Mouse (Mus musculus) CD8-positive naive resting alpha-beta T cell, adult 2 months (primary cell): ENCODE data around the gene Pfdn2.
A peak's percentile ranks its signal among the peaks of the same experiment; 100 is the strongest.
"Not testable (repeated sequence)": the region's sequence is repeated elsewhere in the genome, so short reads cannot be mapped to it uniquely, and the experiment has no call there.

Experiments used
- DNase-seq, 2 experiments: peaks; one replicate each; pipeline ENCODE4 v3.0.0; 2022; ENCODE audit warnings: low read depth in 2 of 2, low spot score in 2 of 2

Gene Pfdn2

DNA sequence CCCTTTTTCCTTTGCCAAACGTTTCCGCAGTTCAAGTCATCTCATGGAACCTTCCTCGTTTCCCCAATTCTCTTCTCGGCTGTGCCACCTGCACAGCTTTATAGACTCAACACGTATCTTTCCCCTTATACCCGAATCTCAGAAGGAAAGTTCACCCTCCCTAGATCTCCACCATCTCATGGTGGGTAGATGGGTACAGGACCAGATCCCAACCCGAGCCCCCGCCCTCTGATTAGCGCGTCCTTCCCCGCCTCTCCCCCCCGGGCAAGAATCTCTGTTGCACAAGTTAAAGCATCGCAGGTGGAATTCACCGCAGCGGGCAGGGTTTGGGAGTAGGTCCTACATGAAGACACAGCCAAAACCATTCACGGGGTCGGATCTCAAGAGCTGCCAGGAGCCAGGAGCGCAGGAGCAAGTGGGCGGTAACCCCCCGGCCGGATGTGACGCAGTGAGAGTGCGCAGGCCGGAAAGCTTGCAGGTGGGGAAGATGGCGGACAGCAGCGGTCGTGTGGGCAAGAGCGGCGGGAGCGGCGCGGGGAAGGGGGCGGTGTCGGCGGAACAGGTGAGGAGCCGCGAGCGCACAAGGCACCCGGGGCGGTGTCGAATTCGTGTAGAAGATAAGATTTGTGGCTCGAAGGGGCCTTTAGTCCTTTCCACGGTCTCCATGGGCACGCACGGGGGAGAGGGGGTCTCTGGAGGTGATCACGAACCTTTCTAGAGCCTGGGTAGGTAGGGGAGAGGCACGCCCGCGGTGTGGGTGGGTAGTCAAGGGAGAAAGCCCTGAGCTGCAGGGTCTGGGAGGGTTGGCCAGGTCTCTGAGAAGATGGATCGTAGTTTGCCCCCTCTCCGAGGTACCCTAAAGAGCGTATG is at the start of gene Pfdn2, which contains the start of gene Nit1:
Gene Pfdn2, plus strand, starts transcription at position 446 of the 870 bp plus-strand sequence.
Gene Nit1, minus strand, starts transcription at position 422 of the 870 bp plus-strand sequence.
- DNase-seq: peak; percentile 83 to 88

- no peak for DNase-seq
These were observed 47.2 kb upstream of the Pfdn2 start for GRCm38 (mm10) chr1:171298226-171298625.

DNA sequence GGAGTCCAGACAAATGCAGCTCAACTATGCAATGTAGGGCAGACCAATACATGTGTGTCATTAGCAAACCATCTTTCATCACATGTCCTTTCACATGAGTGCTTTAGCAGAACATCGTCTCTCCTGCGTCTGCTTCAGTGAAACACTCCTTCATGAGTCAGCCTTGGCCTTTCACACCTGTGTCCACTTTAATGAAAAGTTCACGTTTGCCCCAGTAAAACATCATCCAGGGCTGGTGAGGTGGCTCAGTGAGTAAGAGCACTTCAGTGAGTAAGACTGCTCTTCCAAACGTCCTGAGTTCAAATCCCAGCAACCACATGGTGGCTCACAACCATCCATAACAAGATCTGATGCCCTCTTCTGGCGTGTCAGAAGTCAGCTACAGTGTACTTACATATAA is 39.3 kb upstream of the Pfdn2 start:
- DNase-seq: not testable (repeated sequence)

DNA sequence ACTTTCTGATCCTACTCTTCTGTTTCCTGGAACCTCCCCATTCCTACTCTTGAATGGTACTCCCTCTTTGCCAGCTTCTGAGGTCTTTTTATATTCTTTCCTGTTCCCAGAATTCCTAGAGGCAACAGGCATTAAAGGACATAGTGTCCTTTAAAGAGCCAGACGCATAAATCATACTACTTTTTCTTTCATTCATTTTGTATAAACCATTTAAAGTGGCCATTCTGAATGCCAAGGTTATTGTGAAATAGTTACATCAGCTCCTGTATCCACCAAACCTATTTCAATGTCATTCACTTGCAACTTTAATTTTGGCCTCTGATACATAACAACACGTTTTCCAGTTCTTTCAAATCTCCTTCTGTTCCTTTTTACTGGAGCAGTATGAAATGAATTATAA is 36.1 kb upstream of the Pfdn2 start:
- no peak for DNase-seq

- DNase-seq: no peak
These were observed 25.7 kb upstream of the Pfdn2 start for GRCm38 (mm10) chr1:171319748-171320147.

DNA sequence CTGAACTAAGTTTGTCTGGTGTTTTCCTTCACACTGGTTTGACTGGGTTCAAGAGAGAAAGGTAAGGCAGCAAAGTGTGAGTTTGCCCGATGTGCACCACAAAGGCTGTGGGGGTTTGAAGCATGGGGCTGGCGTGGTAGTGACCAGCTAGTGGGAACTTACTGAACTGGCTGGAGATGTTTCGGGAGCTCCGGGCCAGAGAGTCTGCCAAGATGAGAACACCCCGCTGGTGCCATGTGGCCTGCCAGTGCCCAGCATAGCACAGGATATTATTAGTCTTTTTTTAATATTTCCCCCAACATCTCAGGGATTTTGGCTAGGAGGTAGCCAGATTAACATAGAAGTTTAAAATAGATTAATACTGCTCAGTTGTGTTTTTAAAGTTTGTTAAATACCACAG is 25.3 kb upstream of the Pfdn2 start:
- no peak for DNase-seq

DNA sequence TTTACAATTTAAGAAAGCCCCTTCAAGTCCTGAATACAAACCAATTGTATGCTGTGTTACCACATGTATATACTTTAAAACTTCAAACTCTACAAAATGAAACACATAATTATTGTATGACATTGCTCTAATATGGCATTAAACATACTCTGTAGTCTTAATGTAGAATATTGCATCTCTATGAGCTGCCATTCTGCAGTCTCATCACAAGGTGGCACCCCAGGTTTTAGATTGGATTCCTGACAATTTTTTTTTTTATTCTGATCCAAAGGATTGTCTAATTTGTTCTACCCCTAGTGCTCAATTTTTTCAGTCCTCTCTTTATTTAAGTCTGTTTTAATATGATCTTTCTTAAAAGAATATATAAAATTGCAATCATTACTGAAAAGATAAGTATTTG is 24.1 kb upstream of the Pfdn2 start:
- DNase-seq: peak in 1 of 2 experiments; percentile 46

- no peak for DNase-seq
These were observed 23.5 kb upstream of the Pfdn2 start for GRCm38 (mm10) chr1:171322012-171322411.

DNA sequence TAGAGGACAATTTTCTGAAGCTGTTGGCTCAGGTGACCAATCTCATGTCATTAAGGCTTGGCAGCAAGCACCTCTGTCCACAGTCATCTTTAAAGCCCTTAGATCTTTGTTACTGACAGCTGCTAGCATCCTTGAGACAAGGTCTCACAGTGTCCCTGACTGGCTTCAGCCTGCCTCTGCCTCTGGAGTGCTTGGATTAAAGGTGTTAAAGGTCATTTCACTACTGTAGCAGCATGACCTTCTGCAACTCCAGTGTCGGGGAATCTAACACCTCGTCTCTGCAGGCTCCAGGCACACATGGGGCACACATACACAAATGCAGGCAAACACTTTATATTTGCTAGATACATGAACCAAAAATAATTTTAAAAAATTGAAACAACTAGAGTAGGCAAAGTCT is 19.9 kb upstream of the Pfdn2 start:
- no peak for DNase-seq

GRCm38 (mm10) chr1:171326588-171326987 is 18.9 kb upstream of the Pfdn2 start:
- DNase-seq: not testable (repeated sequence)

DNA sequence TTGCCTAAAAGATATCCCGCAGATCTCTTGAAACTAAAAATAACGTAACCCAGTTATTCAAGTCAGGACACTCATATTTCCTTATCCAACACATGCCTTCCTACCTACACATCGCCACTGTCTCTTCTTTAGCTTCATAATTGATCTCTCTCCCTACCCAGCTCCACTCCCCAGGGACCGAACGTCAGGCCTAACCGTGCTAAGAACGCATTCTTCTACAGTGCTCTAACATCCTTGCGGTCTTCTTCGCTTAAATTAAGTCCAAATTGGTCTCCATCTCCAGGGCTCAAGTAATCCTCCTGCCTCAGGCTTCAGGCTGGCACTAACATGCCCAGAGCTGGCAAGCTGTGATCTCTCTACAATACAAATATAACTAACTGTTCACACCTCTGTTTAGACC is 17.2 kb upstream of the Pfdn2 start:
- no peak for DNase-seq

GRCm38 (mm10) chr1:171328839-171329432 is 16.5 kb upstream of the Pfdn2 start, which contains the start of gene Dedd:
Gene Dedd, plus strand, starts transcription at chr1:171329145.
- peak; percentile 86 to 87 for DNase-seq

DNA sequence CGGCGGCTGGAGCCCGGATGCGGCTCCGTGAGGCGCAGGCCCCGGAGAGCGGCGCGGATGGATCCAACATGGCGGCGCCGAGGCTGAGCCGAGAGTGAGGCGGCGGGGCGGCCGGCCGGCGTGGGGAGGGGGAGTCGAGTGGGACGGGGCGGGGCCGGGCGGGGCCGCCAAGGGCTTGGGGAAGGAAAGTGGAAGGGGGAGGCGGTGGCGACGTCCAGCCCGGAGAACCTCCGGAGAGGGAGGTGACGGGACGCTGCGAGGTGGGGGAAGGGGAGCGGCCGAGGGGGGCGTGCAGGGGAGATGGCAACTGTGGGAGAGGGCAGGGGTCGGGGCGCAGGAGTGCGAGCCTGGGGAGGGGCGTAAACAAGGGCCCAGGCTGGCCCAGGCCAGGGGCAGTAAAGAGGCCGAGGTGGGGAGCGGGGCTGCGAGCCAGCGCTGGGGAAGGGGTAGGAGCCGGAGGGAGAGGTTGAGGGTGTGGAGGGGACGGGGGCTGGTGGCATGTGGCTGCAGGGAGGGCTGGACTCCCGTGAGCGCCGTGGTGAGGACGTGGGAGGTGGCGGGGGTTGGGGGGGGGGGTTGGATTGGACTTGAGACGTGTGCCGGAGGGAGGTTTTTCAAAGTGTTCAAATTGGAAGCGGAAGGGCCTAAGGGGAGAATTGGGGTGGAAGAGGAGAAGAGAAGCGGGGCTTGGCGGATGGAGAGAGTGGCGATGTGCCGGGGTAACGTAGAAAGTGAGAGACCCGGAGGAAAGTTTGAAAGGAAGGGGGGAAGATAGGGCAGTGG is 15.8 kb upstream of the Pfdn2 start:
- DNase-seq: peak; percentile 13 to 19

- no peak for DNase-seq
These were observed 15.3 kb upstream of the Pfdn2 start for GRCm38 (mm10) chr1:171330216-171330560.

DNA sequence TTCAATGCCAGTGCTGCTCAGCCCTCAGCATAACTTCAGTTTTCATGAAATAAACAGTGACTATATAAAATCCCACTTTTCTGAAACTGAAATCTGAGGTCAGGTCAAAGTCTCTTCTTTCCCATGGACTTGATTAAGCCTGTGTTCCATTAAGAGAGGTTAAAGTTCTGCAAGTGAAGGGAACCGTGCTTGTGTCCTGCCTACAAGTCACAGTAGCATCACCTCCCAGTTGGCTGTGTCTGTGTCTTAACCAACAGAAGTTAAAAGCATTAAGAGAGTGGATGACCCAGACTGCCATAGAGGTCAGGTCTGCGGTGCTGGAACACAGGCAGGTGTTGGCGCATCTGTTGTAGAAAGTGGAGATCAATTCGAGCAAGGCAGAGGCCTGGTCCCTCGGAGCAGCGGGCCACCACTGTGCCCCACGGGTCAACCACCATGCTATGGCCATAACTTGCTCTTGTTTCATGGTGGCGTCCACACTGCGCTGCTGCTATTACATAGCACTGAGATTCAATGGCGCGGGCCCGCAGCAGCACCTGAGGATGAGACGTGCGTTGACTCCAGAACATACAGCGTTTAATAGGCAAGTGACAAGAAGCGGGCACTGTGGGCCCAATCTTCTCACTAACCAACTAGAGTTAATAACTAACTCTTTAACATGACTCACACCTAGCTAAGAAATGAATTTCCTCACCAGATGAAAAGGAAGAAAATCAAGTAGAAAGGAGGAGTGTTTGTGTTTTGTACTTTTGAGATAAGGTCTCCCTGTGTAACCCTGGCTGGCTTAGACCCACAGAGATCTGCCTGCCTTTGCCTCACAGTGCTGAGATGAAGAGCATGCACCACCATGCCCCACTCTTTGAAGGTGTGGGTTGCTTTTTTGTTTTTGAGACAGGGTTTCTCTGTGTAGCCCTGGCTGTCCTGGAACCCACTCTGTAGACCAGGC is 2.9 kb upstream of the Pfdn2 start:
- no peak for DNase-seq

DNA sequence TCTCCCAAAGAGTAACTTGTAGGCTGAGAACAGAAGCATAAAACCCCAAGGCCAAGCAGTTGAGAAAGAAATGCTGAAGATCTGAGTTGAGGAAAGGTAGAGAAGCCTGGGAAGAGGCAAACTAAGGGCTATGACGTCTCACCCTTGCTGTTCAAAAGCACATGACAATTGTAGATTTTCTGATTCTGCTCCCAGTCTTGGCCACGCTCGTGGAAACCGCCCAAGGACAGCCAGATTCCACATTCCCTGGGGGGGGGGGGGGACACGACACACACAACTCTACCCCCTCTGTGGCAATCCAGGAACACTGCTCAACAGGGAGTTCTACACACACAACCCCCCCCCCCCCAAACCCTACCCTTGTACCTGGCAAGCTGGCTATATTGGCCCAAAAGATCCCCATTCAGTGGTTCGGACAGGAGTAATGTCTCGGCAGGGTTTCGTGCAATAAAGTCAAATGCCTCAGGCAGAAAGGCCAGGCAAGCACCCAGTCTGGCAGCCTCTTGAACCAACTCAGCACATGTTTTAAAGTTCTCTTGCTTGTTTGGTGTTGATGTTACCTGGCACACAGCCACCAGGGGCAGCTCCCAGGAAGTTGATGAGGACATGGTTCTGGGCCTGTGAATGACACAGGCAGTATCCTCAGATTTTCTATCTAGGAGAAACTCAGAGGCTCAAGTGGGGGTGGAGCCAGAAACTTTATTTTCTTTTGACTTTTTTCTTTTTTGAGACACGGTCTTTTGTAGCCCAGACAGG is 1.4 kb upstream of the Pfdn2 start:
- DNase-seq: no peak

DNA sequence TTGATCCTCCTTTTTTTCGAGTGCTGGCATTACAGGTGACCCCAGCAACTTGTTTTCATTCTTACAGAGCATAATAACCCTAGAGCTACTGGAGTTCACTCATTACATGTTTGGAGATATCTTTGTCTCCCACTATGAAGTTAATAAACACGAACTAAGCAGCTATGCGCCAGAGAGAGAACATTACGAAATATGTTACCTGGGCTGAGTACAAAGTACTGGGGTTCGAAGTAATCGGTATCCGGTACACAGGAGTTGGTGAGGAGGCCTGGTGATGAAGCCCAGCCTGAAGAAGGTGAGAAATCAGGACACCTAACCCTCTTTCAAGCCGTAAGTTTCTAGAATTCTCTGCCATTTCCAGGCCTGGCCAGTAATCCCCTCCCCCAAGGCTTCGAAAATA is 755 bp upstream of the Pfdn2 start:
- no peak for DNase-seq

GRCm38 (mm10) chr1:171346095-171346450 is 603 bp downstream of the Pfdn2 start:
- DNase-seq: no peak

- DNase-seq: no peak
These were observed 3.2 kb downstream of the Pfdn2 start for GRCm38 (mm10) chr1:171348665-171349064.

GRCm38 (mm10) chr1:171349210-171349609 is 3.7 kb downstream of the Pfdn2 start:
- DNase-seq: no peak
